Mouse (Mus musculus) embryo, embryonic 10 days (tissue): Measurements from ENCODE around the gene Aldh4a1.

Experiments used
- DNase-seq: peaks from one replicate; pipeline ENCODE4 v3.0.0-alpha.2; 2015; ENCODE audit warnings: low spot score

Gene Aldh4a1

DNA sequence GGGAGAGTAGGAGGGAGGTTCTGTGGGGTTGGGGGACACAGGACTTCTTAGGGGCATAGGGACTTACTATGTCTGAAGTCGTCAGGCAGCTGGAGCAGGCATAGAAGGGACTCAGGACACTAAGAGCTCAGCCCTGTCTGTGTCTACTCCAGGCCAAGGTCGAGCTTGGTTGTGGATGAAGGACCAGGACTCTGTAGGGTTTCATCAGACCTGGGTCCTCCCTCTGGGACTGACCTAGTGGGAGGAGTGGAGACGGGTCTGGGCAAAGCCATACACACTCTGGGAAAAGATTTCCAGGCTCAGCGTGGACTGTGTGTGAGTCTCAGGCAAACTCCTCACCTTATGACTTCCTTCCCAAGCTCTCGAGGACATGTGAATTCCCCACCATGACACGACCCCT lies 2.9 kb upstream of the Aldh4a1 start:
- no peak for DNase-seq

DNA sequence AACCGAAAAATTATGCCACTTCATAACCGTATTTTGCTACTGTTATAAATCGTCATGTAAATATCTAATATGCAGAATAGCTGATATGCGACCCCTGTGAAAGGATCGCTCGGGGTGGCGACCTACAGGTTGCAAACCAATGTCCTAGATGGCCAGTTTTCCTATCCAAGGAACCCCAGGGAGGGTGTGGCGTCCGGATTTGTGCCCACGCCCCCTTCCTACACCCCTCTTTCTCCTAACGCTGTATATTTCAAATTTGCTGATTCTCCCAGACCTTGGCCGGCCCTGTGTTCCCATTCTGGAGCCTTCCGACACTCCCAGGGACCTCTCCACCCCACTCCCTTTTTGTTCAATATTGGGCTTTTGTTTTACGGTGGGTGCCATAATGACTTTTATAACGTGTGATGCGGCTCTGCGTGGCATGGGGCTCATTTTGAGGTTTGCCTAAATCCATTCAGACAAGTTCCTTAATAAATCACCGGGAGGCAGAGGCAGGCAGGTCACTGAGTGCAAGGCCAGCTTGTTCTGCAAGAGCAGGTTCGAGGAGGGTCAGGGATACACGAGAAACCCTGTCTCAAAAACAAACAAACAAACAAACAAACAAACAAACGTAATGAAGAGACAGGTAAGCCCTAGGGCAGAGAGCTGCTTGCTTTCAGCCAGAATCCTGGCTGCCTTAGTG lies 909 bp downstream of the Aldh4a1 start:
- DNase-seq, result no peak

DNA sequence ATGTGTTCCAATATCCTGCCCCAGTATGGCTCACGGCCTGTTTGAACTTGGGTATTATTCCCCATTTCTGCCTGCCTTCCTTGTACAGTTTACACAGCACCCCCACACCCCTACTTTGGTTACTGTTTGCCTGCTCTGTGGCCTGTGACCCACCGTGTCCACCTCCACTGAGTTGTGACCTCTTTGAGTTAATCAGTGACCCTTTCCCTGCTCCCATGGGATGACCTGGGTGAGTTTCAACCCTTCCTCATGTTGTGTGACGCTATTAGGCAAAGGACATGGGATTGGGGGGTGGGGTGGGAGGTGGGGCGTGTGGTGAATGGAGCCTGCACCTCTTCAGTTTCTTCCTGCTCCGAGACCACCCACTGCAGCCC lies 1.4 kb downstream of the Aldh4a1 start:
- no peak for DNase-seq

GRCm38 (mm10) chr4:139624706-139625105 lies 2.0 kb downstream of the Aldh4a1 start:
- DNase-seq, result no peak

DNA sequence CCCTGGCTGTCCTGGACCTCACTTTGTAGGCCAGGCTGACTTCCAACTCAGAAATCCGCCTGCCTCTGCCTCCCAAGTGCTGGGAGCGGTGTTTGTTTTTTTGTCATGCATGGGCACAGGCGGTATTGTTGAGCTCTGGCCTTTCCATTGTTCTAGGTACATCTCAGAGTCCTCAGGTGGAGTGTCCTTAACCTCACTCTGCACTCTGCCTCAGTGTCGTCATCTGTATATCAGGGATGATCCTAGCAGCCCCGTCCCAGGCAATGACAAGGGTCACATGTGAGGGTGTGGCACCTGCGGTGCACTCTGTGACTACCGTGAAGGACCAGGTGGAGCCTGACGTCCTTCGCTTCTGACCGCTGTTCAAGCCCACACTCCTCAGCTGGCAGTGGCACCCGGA lies 4.7 kb downstream of the Aldh4a1 start:
- no peak for DNase-seq

DNA sequence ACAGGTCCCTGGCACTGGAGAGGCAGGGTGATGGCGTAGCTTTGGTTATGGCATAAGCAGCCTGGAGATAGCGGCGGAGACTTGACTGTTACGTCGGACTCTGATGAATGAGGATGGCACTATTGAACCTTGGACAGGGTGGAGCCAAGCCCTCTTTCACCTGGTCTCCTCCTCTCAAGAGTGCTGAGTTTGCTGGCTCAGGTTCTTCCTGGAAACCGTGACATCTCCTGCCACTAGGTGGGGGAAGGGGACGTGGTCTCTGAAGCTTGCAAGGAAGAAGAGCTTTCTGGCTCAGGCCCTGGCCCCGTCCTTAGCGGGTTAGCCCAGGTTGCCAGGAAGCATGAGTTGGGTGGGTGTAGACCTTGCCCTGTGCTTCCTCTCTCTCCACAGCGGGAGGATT lies 7.5 kb downstream of the Aldh4a1 start:
- no peak for DNase-seq

GRCm38 (mm10) chr4:139631141-139631540 lies 8.5 kb downstream of the Aldh4a1 start:
- DNase-seq, result no peak

DNA sequence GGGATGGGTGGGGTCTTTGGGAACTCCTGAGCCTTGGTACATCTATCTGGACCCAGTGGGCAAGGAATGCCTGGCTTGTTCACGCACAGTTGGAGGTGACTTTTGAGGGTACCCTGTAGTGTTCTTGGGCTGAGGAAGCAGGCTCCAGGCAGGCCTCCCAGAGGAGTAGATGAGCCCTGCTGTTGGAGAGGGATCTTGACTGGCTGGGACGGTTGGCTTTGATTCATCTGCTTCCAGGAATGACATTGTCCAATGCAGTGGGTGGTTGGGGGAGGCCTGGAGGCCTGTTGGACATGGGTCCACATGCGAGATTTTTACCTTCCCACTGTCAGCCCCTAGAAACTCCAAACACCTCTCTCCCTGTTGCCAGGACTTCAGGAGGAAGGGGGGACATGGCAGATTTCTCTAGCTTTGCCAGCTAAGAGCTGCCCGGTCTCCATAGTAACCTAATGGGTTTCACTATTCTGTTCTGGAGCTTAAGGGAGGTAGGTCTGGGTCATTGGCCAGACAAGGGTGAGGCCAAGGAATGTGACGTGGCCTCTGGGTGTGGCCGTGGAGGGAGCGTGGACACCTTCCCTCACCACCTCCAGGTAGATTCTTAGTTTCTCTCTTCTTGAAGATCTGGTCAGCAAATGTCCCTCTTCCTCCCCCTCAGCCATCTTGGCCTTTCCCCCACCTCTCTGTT lies 9.0 kb downstream of the Aldh4a1 start:
- DNase-seq, result no peak

DNA sequence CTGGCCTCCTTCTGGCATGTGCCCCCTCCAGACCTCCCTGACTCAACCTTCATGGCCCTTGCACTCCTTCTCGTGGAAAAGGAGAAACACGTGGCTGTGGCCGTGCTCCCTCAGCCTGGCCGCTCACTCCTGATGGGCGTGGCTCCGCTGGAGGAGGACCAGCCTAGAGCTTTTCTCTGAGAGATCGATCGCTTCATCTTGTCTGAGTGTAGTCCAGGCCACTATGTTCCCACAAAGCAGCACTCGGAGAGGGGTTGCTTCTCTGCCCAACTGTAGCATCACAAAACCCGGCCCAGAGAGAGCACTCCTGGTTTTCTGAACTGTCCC lies 9.6 kb downstream of the Aldh4a1 start:
- no peak for DNase-seq

- peak; percentile 81 for DNase-seq
Measured at GRCm38 (mm10) chr4:139636373-139636772, 13.7 kb downstream of the Aldh4a1 start.

- DNase-seq, result no peak
Measured at GRCm38 (mm10) chr4:139637847-139638246, 15.2 kb downstream of the Aldh4a1 start.

GRCm38 (mm10) chr4:139638356-139638755 lies 15.7 kb downstream of the Aldh4a1 start:
- no peak for DNase-seq

DNA sequence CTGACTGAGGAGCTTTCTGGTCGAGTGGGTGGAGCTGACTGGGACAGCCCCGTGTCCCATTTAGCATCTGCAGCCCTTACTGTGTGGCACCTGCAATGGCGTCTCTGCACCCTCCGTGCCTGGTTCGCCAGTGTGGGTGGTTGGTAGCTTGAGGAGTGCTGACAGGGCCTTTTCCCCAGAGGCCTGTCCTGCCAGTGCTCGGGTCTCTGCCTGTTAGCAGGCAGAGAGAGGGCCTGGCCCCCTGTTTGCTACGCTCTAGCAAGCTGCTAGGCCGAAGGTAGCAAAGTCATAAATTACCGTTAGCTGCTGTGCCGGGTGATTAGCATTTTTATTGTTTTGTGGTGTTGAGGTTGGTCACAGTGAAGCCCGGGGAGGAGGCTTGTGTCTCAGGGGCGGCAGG lies 17.1 kb downstream of the Aldh4a1 start:
- peak; percentile 37 for DNase-seq

DNA sequence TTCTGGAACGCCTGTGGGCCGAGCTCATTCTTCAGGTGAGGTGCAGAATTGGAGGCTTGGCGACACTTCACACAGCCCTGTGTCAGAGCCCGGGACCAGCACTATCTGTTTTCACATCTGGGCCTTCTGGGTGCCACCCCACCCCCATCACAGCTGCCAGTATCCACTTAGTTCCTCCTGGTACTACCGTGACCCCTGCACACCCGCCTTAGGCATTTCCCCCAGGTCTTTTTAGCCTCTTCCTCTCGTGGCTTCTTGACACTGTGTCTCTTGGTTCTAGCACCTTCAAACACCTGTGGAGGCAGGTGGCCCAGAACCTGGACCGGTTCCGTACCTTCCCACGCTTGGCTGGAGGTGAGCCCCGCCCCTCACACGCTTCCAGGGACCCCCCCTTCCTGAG lies 17.7 kb downstream of the Aldh4a1 start:
- DNase-seq, result no peak

- no peak for DNase-seq
Measured at GRCm38 (mm10) chr4:139640775-139641174, 18.1 kb downstream of the Aldh4a1 start.

GRCm38 (mm10) chr4:139641829-139642425 lies 19.3 kb downstream of the Aldh4a1 start:
- DNase-seq, result peak; percentile 77

- peak; percentile 90 for DNase-seq
Measured at GRCm38 (mm10) chr4:139643972-139644371, 21.3 kb downstream of the Aldh4a1 start.

DNA sequence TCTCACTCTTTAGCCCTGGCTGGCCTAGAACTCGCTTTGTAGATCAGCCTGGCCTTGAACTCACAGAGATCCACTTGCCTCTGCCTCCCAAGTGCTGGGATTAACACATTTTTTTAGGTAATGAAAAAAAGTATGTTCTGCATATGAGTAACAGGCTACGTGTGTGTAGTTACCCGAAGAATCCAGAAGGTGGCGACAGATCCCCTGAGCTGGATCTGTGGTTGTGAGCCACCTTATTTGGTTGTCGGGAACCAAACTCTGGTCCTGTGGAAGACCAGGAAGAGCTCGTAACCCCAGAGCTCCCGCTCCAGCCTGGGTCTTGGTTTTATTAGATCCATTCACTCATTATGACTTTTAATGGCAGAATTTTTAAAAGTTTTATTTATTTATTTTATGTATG lies 24.2 kb downstream of the Aldh4a1 start:
- peak; percentile 36 for DNase-seq

GRCm38 (mm10) chr4:139650086-139650743 lies 27.5 kb downstream of the Aldh4a1 start:
- DNase-seq, result no peak

DNA sequence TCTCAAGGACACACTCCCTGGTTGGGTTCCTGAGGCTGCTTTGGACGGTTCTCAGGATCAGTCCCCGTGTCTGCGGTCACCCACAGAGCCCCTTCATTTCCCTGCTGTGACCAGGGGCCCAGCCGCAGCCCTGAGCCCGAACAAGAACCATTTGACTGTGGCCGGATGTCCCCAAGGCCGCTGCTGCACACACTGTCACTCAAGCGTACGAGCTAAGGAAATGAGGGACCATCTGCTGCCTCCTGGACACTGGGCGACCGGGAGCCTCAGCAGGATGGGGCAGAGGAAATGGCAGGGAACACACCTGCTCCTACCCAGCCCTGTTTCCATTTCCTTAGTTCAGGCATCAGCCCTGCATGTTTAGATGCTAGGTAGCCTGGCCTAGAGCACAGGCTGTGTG lies 28.2 kb downstream of the Aldh4a1 start:
- no peak for DNase-seq

DNA sequence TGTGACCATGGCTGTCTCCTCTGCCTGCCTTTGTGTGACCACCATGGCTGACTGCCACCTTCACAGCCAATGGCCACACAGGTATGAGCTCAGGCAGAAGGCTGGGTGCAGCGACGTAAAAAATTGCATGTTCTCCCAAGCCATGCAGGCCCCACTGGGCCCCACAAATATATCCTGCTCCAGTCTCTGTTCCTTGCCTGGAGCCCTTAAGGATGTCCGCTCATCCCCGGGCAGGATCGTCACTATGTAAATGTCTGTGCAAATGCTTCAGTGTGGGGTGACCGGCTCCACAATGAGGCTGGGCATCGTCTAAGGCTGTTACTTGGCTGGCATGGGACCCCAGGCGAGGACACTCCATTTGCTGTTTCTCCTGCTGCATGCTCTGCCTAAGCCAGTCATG lies 30.6 kb downstream of the Aldh4a1 start, which contains the start of gene Tas1r2:
TSS of gene Tas1r2 (plus strand) at position 301 of the 400 bp plus-strand sequence.
- no peak for DNase-seq

DNA sequence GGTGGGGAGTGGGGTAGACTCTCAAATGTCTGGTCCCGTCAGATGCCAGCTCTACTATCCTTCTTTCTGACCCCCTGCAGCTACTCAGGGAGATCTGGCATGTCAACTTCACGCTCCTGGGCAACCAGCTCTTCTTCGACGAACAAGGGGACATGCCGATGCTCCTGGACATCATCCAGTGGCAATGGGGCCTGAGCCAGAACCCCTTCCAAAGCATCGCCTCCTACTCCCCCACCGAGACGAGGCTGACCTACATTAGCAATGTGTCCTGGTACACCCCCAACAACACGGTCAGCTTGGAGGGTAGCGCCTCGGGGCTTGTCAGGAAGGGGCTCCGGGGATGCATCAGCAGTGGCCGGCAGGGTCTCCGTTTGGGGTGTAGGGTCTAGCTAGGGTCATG lies 39.2 kb downstream of the Aldh4a1 start:
- DNase-seq, result no peak

- no peak for DNase-seq
Measured at GRCm38 (mm10) chr4:139667632-139668031, 45.0 kb downstream of the Aldh4a1 start.
